Mouse (Mus musculus) embryonic fibroblast, embryonic 13.5 days (primary cell): Measurements from ENCODE around the gene Acot13.

Experiments used
- CTCF ChIP-seq: IDR thresholded peaks from 2 replicates; pipeline ENCODE4 v1.5.1; 2011; ENCODE audit warnings: mild to moderate bottlenecking, control low read depth, low read length, moderate library complexity, borderline replicate concordance; ENCODE audit not compliant: insufficient read depth
- POLR2A ChIP-seq: IDR thresholded peaks from 2 replicates; pipeline ENCODE4 v1.6.1; 2011; ENCODE audit warnings: low read depth, mild to moderate bottlenecking, control low read depth, low read length, moderate library complexity

DNA sequence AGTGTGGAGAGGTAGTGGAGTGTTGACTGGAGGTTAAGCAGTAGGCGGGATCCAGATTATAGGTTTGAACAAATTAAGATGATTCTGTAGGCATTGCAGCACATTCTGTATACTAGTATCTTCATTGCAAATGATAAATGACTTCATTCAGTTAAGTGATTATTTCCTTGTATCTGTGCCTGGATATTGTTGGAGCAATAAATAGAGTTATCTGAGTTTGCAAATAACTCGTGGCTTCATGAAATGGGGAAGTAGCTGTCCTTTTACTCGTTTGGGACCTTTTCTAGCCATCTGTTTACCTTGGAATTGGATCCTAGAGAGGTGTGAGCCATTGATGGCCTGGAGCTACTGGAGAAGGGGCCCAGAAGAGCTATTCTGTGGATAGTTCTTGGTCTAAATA, 8.5 kb upstream of the Acot13 start:
- TF ChIP-seq POLR2A (no peak), CTCF (no peak)
